Mouse (Mus musculus): ENCODE measurements around the gene Prss38. TPM values are rescaled to one million over a fixed set of nuclear protein-coding genes. Genes with fewer than 3 reads are reported as not detected.

Prss38 gene
- polyA plus RNA-seq (2016; fragmentation: Nextera tagmentation; extraction: Ambion mirVana): not detected in 2 replicates

GRCm38 (mm10) chr11:59375475-59375874, at the start of gene Prss38:
Prss38 (minus strand) TSS chr11:59375657.
- Histone ChIP-seq H3K9me3 (replicated peaks) (no peaks in the 10 kb centered on the region), H3K4me1 (no peaks in the 10 kb centered on the region), H3K4me3 (no peak within 1 kb of the TSS), H3K27ac (no peak within 1 kb of the TSS), H3K4me2 (no peak within 1 kb of the TSS), H3K36me3 (no peaks in the 10 kb centered on the region), H3K27me3 (replicated peaks) (peaks cover 17% of the 10 kb centered on the region; the same call in 1 of the 2 replicates), H3K9ac (no peak within 1 kb of the TSS)
- no peak for ATAC-seq
- whole genome bisulfite sequencing (ENCODE audit: insufficient replicate concordance): 63% methylated on average over 16 of the region's 16 CpGs

- H3K36me3 ChIP-seq: peaks cover 27% of the 10 kb centered on the region
- H3K4me3 ChIP-seq: no peak overlapping the region
- 0 out of 2 replicates have a peak overlapping the region, but pooled peaks have one; percentile 46 for H3K27ac ChIP-seq
- H3K4me2 ChIP-seq: no peak overlapping the region
- no peak for ATAC-seq
- H3K9me3 ChIP-seq (replicated peaks): no peaks in the 10 kb centered on the region
- peaks cover 17% of the 10 kb centered on the region; the same call in 1 of the 2 replicates for H3K4me1 ChIP-seq
- 61% methylated on average over 5 of the region's 5 CpGs for WGBS (ENCODE audit: insufficient replicate concordance)
- no peak overlapping the region for H3K9ac ChIP-seq
- no peaks in the 10 kb centered on the region for H3K27me3 ChIP-seq (replicated peaks)
These were observed 47.6 kb upstream of the Prss38 start for GRCm38 (mm10) chr11:59423010-59423588.

- WGBS (ENCODE audit: insufficient replicate concordance): 65% methylated on average over 2 of the region's 2 CpGs
- no peaks in the 10 kb centered on the region for H3K27me3 ChIP-seq (replicated peaks)
- ATAC-seq: no peak
- H3K9ac ChIP-seq: no peak overlapping the region
- H3K4me2 ChIP-seq: no peak overlapping the region
- peaks cover 17% of the 10 kb centered on the region; the same call in 1 of the 2 replicates for H3K4me1 ChIP-seq
- no peak overlapping the region for H3K4me3 ChIP-seq
- no peak overlapping the region for H3K27ac ChIP-seq
- peaks cover 17% of the 10 kb centered on the region; the same call in 1 of the 2 replicates for H3K36me3 ChIP-seq
- no peaks in the 10 kb centered on the region for H3K9me3 ChIP-seq (replicated peaks)
These were observed 46.5 kb upstream of the Prss38 start for GRCm38 (mm10) chr11:59421967-59422366.

- Histone ChIP-seq H3K27me3 (replicated peaks) (no peaks in the 10 kb centered on the region), H3K4me1 (peaks cover 17% of the 10 kb centered on the region; the same call in 1 of the 2 replicates)
These were observed 46.0 kb upstream of the Prss38 start for GRCm38 (mm10) chr11:59421436-59421835.

GRCm38 (mm10) chr11:59418708-59419107, 43.3 kb upstream of the Prss38 start:
- 19% methylated on average over 5 of the region's 5 CpGs for WGBS (ENCODE audit: insufficient replicate concordance)
- H3K27ac ChIP-seq: no peak overlapping the region
- no peaks in the 10 kb centered on the region for H3K27me3 ChIP-seq (replicated peaks)
- peaks cover 14% of the 10 kb centered on the region; the same call in 1 of the 2 replicates for H3K4me1 ChIP-seq
- no peak overlapping the region for H3K4me2 ChIP-seq
- no peak for ATAC-seq
- no peak overlapping the region for H3K9ac ChIP-seq
- H3K4me3 ChIP-seq: no peak overlapping the region
- H3K9me3 ChIP-seq (replicated peaks): no peaks in the 10 kb centered on the region
- H3K36me3 ChIP-seq: peaks cover 13% of the 10 kb centered on the region; the same call in 1 of the 2 replicates

More at GRCm38 (mm10) chr11:59421436-59421835, 46.0 kb upstream of the Prss38 start:
- ATAC-seq: no peak
- Histone ChIP-seq H3K4me3 (no peak overlapping the region), H3K36me3 (peaks cover 16% of the 10 kb centered on the region; the same call in 1 of the 2 replicates), H3K9me3 (replicated peaks) (no peaks in the 10 kb centered on the region), H3K4me2 (no peak overlapping the region), H3K27ac (no peak overlapping the region), H3K9ac (no peak overlapping the region)
- WGBS (ENCODE audit: insufficient replicate concordance): 43% methylated on average over 8 of the region's 8 CpGs

GRCm38 (mm10) chr11:59412999-59413863, 37.8 kb upstream of the Prss38 start:
- H3K9ac ChIP-seq: no peak overlapping the region
- WGBS (ENCODE audit: insufficient replicate concordance): 72% methylated on average over 13 of the region's 13 CpGs
- no peak overlapping the region for H3K27ac ChIP-seq
- H3K36me3 ChIP-seq: no peaks in the 10 kb centered on the region
- no peaks in the 10 kb centered on the region for H3K9me3 ChIP-seq (replicated peaks)
- H3K4me3 ChIP-seq: no peak overlapping the region
- H3K27me3 ChIP-seq (replicated peaks): no peaks in the 10 kb centered on the region
- peaks cover 17% of the 10 kb centered on the region for H3K4me1 ChIP-seq
- no peak for ATAC-seq
- H3K4me2 ChIP-seq: no peak overlapping the region

- H3K4me3 ChIP-seq: no peak overlapping the region
- peaks cover 8% of the 10 kb centered on the region; the same call in 1 of the 2 replicates for H3K36me3 ChIP-seq
- ATAC-seq: no peak
- H3K4me1 ChIP-seq: peaks cover 17% of the 10 kb centered on the region
- no peaks in the 10 kb centered on the region for H3K9me3 ChIP-seq (replicated peaks)
- no peaks in the 10 kb centered on the region for H3K27me3 ChIP-seq (replicated peaks)
- no peak overlapping the region for H3K27ac ChIP-seq
- WGBS (ENCODE audit: insufficient replicate concordance): 76% methylated on average over 6 of the region's 6 CpGs
- no peak overlapping the region for H3K9ac ChIP-seq
- no peak overlapping the region for H3K4me2 ChIP-seq
These were observed 36.6 kb upstream of the Prss38 start for GRCm38 (mm10) chr11:59412058-59412457.

- H3K27ac ChIP-seq: no peak overlapping the region
- no peak overlapping the region for H3K4me2 ChIP-seq
- ATAC-seq: no peak
- 56% methylated on average over 2 of the region's 2 CpGs for WGBS (ENCODE audit: insufficient replicate concordance)
- H3K27me3 ChIP-seq (replicated peaks): no peaks in the 10 kb centered on the region
- H3K4me3 ChIP-seq: no peak overlapping the region
- peaks cover 17% of the 10 kb centered on the region for H3K4me1 ChIP-seq
- peaks cover 14% of the 10 kb centered on the region for H3K36me3 ChIP-seq
- H3K9ac ChIP-seq: no peak overlapping the region
- no peaks in the 10 kb centered on the region for H3K9me3 ChIP-seq (replicated peaks)
These were observed 35.4 kb upstream of the Prss38 start for GRCm38 (mm10) chr11:59410851-59411250.

- no peak overlapping the region for H3K27ac ChIP-seq
- H3K9ac ChIP-seq: no peak overlapping the region
- peaks cover 9% of the 10 kb centered on the region for H3K4me1 ChIP-seq
- WGBS (ENCODE audit: insufficient replicate concordance): 58% methylated on average over 1 of the region's 1 CpGs
- ATAC-seq: no peak
- no peaks in the 10 kb centered on the region for H3K27me3 ChIP-seq (replicated peaks)
- H3K4me3 ChIP-seq: no peak overlapping the region
- peaks cover 17% of the 10 kb centered on the region for H3K36me3 ChIP-seq
- H3K9me3 ChIP-seq (replicated peaks): no peaks in the 10 kb centered on the region
- H3K4me2 ChIP-seq: no peak overlapping the region
These were observed 30.3 kb upstream of the Prss38 start for GRCm38 (mm10) chr11:59405761-59406160.

GRCm38 (mm10) chr11:59400876-59401275, 25.4 kb upstream of the Prss38 start:
- H3K36me3 ChIP-seq: 0 out of 2 replicates have a peak, but pooled peaks cover 4% of the 10 kb centered on the region
- H3K4me1 ChIP-seq: peaks cover 25% of the 10 kb centered on the region

GRCm38 (mm10) chr11:59399830-59400229, 24.4 kb upstream of the Prss38 start:
- Histone ChIP-seq H3K4me1 (peaks cover 25% of the 10 kb centered on the region), H3K27ac (no peak overlapping the region), H3K9ac (no peak overlapping the region), H3K36me3 (no peaks in the 10 kb centered on the region), H3K9me3 (replicated peaks) (no peaks in the 10 kb centered on the region), H3K27me3 (replicated peaks) (0 out of 2 replicates have a peak, but pooled peaks cover 5% of the 10 kb centered on the region), H3K4me2 (no peak overlapping the region), H3K4me3 (no peak overlapping the region)
- 66% methylated on average over 8 of the region's 8 CpGs for WGBS (ENCODE audit: insufficient replicate concordance)
- ATAC-seq: no peak

More at GRCm38 (mm10) chr11:59400876-59401275, 25.4 kb upstream of the Prss38 start:
- Histone ChIP-seq H3K27me3 (replicated peaks) (0 out of 2 replicates have a peak, but pooled peaks cover 5% of the 10 kb centered on the region), H3K9ac (no peak overlapping the region), H3K9me3 (replicated peaks) (no peaks in the 10 kb centered on the region), H3K27ac (no peak overlapping the region), H3K4me2 (no peak overlapping the region), H3K4me3 (no peak overlapping the region)
- WGBS (ENCODE audit: insufficient replicate concordance): 56% methylated on average over 2 of the region's 2 CpGs
- no peak for ATAC-seq

Measured in liver, embryonic 12.5 days (tissue).